In the genomic region with DNA sequence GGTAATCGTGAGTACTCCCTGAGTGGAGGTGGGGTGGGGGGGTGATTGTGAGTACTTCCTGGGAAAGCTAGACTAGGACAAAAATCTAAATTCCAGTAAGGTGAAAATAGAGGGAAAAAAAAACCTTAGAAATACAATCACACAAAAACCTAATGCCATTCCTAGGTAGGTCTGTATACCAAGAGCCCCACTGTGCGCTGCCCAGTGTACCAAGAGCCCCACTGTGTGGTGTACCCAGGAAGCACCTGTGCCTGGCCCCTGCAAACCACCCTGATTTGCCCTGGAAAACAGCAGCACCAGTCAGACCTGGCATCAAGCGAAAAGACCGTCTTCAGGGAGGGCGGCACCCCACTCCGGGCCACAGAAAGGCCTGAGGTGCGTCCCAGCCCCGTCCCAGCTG, we compare ENCODE assay signal across 32 mouse cellular contexts.
"Had no signal": no experiment of that assay in that cellular context is flagged by ENCODE, and none has a peak within 500 bp of the region (broad histone marks: within the 10 kb centered on the region; RNA-seq: fewer than 3 reads in every experiment).

No protein-coding gene starts in this region.

- H3K9ac ChIP-seq: limb, embryonic 12.5 days; limb, embryonic 13.5 days; limb, embryonic 15.5 days; liver, embryonic 12.5 days; liver, embryonic 13.5 days; liver, embryonic 14.5 days; liver, embryonic 15.5 days; lung, embryonic 14.5 days; lung, embryonic 15.5 days; midbrain, embryonic 12.5 days; midbrain, embryonic 13.5 days; midbrain, embryonic 15.5 days; neural tube, embryonic 12.5 days; neural tube, embryonic 13.5 days had no signal

- H3K27ac ChIP-seq: limb, embryonic 10.5 days; limb, embryonic 12.5 days; limb, embryonic 13.5 days; limb, embryonic 15.5 days; liver, embryonic 12.5 days; liver, embryonic 13.5 days; liver, embryonic 14.5 days; liver, embryonic 15.5 days; lung, embryonic 15.5 days; macrophage; midbrain, embryonic 10.5 days; midbrain, embryonic 12.5 days; midbrain, embryonic 13.5 days; midbrain, embryonic 15.5 days; neural tube, embryonic 12.5 days; neural tube, embryonic 13.5 days had no signal

- DNase-seq: left cerebral cortex, postnatal 4 days; liver; liver, embryonic 13.5 days; lung, adult 18-20 months; lung, adult 2 months; lung, embryonic 14.5 days; lung, postnatal 10 days; lung, postnatal 14 days; lung, postnatal 36 days; lung, postnatal 4 days; midbrain, embryonic 14.5 days had no signal

- H3K4me3 ChIP-seq: limb, embryonic 10.5 days; limb, embryonic 12.5 days; limb, embryonic 13.5 days; limb, embryonic 15.5 days; liver, embryonic 12.5 days; liver, embryonic 13.5 days; liver, embryonic 15.5 days; lung, embryonic 15.5 days; midbrain, embryonic 10.5 days; midbrain, embryonic 12.5 days; midbrain, embryonic 13.5 days; midbrain, embryonic 15.5 days; myocyte; neural tube, embryonic 12.5 days; neural tube, embryonic 13.5 days had no signal

- H3K4me1 ChIP-seq: liver, embryonic 12.5 days; liver, embryonic 15.5 days; midbrain, embryonic 12.5 days; neural tube, embryonic 12.5 days had no signal

- ATAC-seq: liver, embryonic 12.5 days; lung, postnatal 0 days; midbrain, embryonic 13.5 days; midbrain, embryonic 15.5 days; midbrain, embryonic 16.5 days had no signal

- H3K27me3 ChIP-seq: liver, embryonic 12.5 days; liver, embryonic 13.5 days; liver, embryonic 15.5 days; lung, embryonic 15.5 days; megakaryocyte, embryonic 14.5 days; midbrain, embryonic 15.5 days had no signal

- H3K9me3 ChIP-seq: limb, embryonic 10.5 days; liver, embryonic 13.5 days; liver, embryonic 15.5 days; midbrain, embryonic 10.5 days; midbrain, embryonic 13.5 days; midbrain, embryonic 15.5 days; neural tube, embryonic 12.5 days had no signal

- H3K4me2 ChIP-seq: limb, embryonic 12.5 days; limb, embryonic 13.5 days; limb, embryonic 15.5 days; liver, embryonic 11.5 days; liver, embryonic 12.5 days; liver, embryonic 13.5 days; liver, embryonic 15.5 days; lung, embryonic 14.5 days; lung, embryonic 15.5 days; midbrain, embryonic 11.5 days; midbrain, embryonic 12.5 days; midbrain, embryonic 13.5 days; midbrain, embryonic 15.5 days; neural tube, embryonic 12.5 days; neural tube, embryonic 13.5 days had no signal

- H3K36me3 ChIP-seq: limb, embryonic 10.5 days; limb, embryonic 12.5 days; limb, embryonic 13.5 days; limb, embryonic 15.5 days; lung, embryonic 15.5 days; midbrain, embryonic 10.5 days; midbrain, embryonic 12.5 days; midbrain, embryonic 13.5 days; midbrain, embryonic 15.5 days; neural tube, embryonic 12.5 days; neural tube, embryonic 13.5 days had no signal
